Mouse (Mus musculus): ENCODE measurements at regions not wholly inside any gene's neighbourhood (a gene's known extent, or its start where the extent isn't known, plus 50 kb on each side); places are given as distances from the start of the nearest gene placed in this dataset.

DNA sequence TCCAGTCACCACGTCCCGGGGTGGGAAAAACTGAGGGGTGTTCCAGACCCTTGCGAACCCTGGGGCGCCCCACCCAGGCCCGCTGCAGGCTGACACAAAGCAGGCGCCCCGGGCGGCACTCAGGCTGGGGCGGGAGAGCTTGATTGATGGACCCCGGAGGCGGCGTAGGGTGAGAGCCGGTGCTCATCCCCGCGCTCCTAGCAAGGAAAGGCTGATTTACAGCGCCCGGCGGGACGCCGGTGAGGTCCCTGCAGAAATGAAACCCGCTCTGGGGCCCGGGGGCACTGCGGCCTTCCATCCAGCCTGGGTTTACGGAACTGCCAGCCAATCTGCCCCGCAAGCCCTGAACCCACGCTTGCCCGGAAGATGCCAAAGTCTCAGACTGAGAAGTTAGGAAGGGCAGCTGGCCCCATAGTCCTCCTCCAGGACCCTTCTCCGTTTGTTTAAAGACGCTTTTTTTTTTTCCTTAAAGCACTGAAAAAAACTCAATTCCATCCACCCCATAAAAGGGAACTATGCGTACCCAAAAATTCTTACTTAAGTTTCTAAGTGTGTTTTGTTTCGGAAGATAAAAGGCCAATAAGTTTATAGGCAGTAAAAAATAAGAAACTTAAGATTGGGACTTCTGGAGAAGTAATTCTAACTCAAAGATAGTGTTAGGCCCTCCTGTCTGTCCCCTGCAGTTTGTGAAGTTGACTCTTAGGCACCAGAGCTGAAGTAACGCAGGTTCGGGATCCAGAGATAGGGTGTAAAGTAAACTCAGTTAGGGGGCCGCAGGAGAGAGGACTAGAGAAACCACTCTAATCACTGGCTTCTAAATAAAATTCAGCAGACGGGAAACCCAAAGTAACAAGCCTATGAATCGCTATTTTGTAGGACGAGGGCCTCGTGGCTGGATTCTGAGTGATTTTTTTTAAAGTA is 263.4 kb upstream of the Nfe2l3 start:
- no peak for DNase-seq (ENCODE audit: low read depth)

DNA sequence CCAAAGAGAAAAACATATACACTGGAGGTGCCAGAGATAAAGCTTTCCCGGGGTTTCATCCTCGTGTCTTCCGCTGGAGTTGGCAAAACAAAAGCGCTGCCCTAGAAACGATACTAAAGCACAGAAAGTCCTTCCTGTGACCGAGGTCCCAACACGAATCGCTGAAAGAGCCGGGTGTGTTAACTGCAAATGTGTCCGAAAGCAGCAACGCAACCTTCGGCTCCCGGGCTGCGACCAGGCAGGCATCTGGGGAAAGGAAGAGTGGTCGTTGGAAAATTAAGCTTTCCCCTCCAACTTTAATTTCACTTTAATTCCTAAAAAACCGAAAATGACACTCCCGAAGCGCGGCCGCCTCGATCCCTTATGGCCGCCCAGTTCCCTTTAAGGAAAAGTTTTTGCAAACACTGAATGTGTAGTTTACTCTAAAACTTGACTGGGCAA is 262.5 kb upstream of the Nfe2l3 start:
- DNase-seq (ENCODE audit: low read depth) = peak; percentile 74

DNA sequence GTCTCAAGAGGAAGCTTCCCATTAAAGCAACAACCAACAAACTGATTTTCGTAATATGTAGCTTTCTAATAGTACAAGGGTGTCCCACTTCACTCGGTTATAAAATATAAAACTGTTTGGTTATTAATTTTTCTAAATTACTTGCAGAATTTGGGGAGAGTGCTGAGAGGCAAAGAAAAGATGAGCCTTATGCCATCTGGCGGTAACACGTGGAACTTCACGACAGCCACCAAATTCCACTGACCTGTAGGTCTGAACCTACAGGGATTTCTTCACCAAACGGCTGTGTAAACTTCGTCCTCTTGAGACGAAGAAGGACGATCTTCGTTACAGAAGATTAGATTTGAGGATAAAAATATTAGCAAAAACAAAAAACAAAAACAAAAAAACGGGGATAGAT is 262.1 kb upstream of the Nfe2l3 start:
- peak; percentile 93 for DNase-seq (ENCODE audit: low read depth)

DNA sequence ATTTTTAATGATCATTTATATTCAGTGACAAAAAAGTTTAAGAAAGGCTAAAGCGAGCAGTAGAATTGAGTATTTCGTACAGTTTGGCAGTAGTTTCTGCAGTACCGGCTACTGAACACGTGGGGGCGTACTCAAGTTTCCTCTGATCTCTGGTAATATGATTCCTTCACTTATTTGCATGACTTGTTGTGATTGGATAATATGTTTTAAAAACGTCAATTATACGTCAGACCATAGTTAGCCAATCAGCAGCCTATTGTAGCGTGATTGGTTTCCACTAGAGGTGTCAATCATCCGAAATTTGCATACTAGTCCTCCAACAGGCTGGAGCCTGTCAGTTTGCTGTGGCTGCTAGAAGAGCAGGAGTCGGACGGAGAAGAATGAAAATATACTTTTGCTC is 261.6 kb upstream of the Nfe2l3 start:
- DNase-seq (ENCODE audit: low read depth) = peak; percentile 99

DNA sequence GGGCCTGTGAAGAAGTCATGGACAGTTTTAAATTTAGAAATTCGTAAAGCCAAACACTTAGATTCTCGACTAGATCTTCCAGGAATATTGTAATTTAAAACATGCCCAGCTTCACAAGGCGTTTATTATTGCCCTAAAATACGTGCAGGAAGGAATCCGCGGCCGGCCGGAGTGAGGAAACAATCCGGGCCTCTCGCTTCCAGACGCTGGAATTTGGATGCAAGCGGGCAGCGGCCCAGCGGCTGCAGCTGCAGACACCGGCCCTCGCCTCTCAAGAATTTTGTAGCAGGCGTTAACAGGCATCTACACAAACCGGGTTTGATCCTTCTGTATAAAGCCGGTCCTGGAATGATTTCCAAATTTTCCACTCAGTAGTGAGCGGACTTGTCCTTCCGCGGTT is 260.7 kb upstream of the Nfe2l3 start:
- no peak for DNase-seq (ENCODE audit: low read depth)

DNA sequence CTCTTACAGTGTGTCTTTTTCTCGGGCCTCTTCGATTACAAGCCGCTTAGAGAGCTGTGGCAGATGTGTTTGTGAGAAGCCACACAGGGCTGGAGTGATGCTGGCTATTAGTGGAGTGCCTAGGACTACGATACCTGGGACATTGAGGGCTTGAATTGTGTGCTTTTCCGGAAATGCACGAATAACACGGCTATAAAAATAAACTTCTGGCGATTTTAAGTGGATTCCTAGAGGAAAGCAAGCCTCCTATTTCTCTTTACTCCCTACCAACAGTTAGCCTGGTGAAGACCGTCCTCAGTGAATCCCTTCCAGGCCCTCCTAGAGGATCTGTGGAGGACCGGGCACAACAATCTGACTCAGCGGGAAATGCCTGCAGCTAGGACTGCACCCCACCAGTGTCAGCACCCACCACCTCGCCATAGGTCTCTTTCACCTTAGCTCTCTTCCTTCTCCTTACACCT is 260.1 kb upstream of the Nfe2l3 start:
- no peak for DNase-seq (ENCODE audit: low read depth)

DNA sequence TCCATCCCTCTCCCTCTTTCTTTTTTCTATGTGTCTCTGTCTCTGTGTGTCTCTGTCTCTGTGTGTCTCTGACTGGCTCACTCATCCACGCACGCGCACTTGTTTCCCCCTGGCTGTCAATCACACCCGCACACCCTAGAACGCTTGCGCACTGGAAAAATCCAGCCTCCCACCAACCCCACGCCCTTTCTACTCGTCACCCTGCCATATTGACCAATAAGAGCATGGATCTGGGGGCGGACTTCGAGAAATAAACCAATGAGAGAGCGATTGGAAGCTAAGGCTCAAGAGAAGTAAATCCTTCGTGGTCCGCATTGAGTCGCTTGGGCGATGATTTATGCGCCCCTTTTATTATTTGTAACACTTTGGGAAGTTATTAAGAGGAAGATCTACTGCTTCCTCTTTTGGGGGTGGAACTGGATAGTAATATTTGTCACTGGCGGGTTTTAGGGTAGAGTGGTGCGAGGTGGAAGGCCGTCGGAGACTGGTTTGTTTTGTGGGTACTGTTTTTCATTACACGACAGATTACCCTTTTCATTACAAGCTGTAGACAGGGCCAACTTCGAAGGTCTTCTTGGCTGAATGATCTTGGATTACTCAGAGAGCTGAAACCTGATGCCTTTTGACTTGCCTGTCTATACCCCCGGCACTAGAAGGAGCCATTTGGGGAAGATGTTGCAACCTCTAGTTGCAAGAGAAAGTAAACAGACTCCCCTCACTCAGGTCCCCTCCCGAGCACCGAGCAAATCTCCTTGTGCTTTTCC is 259.4 kb upstream of the Nfe2l3 start:
- DNase-seq (ENCODE audit: low read depth) = peak; percentile 51

DNA sequence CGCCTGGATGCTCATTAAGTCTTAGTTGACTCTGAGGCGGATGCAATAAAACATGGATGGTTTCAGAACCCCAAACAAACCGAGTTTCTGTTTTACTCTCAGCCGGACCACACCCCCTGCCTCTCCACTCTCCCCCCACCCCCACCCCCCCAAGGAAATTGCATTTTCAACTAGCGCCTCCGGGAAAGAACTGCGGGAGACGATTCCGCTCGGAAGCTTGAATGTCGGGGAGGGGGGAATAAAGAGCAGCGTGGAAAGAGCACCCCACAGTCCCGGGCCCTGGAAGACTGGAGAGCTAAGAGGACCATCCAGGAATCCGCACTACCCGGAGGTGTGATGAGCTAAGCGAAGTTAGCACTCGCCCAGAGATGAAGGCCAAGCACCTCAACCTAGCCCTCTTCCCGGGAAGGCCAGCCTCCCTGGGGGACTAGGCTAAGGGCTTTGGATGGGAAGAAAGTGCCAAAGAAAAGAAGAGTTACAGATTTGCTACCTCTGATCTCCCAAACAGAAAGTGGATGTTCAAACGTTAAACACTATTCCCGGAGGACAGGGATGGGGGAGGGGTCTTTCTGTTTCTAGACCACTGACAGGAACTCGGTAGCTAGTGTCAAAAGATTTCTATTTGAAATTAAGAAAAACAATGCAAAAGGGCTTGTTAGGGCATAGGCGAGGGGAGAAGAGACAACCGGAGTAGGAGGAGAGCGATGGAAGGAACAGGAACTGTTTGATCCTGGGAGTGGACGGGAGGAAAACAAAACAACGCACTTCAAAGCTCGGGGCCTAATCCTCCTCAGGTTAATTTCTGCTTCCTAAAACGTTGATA is 258.6 kb upstream of the Nfe2l3 start:
- DNase-seq (ENCODE audit: low read depth) = no peak

DNA sequence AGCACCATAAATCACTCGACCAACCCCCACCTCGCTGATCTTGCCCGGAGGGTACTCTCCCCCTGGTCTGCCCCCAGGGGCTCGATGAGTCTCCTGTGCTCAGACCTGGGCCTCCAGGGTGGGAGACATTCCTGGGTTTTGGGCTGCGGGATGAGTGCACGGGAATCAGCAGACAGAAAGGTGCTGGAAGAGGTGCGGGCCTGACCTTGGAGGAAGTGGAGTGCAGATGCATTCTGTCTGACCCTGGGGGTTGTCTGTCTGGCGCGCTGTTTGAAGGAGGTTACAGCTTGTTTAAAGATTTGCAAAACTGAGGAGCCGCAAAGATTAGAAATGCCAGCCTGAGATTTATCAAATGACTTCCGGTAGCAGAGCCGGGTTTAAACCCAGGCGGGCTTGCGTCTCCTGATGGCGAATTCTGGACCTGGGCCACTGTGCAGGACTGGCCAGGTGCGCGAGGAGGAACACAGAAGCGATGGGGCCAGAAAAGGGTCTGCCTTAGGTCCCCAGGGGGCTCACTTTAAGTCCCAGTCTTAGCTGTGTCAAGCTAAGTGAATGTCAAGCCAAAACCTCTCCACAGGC is 257.9 kb upstream of the Nfe2l3 start:
- DNase-seq (ENCODE audit: low read depth) = no peak

DNA sequence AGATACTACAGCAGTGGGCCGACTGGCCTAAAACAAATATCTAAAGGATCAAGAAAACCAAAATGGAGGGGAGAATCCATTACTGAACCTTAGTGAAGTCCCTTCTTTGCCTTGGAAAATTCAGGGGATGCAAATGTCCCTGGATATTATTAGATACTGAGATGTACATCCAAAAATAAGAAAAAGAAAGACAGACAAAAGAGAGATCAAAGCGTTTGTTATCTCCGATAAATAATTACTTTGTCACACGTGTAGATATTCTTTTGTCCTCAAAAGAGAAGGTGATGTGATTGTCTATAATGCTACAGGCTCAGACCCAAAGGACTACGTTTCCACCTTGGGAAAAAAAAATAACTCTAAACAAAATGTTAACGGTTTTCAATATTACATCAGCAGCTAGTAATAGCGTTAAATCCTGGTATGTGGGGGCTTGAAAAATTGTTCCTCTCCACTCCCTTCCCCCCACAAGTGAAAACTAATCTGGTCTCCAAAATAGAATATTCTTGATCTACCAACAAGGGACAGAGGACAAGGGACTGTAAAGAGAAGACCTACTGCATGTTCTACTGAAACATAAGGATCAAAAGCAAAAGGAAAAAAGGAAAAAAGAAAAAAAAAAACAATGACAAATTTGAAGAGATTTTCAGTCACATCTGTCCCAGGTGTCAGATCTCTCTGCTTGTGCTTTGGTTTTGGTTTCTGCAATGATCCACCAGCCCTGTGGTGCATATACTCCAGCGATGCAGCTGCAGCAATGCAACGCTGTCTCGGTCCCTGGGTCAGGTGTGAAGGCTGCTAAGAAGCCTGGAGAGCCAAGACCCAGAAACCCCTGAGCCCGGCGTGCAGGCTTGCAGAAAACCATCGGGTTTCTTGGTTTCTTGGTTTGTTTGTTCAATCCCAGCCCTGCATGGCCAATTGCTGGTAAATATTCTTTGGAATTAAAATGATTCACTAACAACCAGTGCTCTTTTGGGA is 256.6 kb upstream of the Nfe2l3 start:
- DNase-seq (ENCODE audit: low read depth) = no peak

DNA sequence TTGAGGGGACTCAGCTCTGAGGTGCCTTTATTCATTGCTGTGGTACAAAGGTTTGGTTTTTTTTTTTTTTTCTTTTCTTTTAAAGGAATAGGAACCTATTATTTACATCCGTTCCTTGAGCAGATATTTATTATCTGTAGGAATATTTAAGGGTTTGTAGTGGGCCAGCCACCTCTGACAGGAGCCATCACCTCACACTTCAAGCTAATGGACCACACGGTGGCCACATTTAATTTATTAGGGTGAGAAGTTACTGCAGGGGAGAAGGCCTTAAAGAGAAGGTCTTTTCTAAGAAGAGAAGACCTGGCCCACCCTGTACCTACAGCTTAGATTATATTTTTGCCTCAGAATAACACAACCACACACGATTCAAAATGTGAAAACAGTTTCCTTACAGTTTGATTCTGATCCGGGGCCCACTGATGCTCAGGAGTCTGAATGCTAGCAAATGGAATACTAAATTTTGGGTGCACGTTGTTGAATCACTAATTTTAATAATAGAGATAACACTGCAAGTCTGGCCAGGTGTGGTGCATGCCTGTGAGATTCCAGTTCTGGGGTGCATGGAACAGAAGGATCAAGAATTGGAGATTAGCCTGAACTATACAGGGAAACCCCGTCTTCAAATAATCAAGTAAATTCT is 255.6 kb upstream of the Nfe2l3 start:
- DNase-seq (ENCODE audit: low read depth) = no peak

DNA sequence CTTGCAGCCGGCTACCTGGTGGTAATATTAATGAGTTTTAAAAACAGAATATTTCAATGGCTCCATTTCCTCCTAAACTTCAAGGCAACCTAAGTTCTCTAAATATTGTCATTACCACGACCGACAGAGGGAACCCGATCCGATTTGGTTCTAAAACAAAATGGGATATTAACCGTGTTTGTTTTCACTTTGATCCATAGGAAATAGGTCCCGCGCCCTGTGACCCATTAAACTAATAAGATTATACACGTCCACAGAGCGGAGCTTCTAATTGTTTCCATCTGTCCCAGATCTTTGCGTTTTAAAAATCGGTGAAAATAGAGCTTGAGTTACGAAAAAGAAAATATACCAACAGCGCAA is 254.8 kb upstream of the Nfe2l3 start:
- DNase-seq (ENCODE audit: low read depth) = no peak

DNA sequence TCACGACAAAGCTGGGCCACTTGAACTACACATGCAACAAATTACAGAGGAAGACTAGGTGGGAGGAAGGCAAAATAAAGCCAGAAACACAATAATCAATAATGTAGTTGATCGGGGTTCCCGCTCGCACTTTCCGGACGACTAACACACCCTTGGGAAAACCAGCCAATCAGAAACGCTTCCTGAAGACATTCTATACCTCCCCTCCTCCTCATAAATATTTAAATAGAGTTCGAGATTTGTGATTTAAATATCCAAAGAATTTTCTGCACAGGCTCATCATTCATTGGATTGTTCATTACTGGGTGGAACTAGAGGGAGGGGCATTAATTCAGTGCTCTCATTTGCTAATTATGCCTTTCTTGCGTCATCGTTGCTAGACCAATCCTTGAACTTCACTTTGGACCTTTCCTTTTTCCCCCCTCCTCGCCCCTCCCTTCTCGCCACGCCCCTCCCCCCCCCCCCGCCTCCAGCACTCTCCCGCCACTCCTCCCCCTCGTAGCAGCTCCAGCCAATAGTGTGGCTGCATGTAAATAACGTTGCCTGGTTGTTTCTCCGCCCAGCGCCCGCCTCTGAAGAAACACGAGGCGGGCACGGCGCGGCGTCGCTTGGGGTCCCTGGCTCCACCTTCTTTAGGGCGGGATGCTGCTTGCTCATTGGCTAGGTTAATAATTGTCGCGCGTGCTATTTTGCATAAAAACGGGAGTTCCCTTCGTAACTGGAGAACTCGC is 254.2 kb upstream of the Nfe2l3 start:
- DNase-seq (ENCODE audit: low read depth) = peak; percentile 53

DNA sequence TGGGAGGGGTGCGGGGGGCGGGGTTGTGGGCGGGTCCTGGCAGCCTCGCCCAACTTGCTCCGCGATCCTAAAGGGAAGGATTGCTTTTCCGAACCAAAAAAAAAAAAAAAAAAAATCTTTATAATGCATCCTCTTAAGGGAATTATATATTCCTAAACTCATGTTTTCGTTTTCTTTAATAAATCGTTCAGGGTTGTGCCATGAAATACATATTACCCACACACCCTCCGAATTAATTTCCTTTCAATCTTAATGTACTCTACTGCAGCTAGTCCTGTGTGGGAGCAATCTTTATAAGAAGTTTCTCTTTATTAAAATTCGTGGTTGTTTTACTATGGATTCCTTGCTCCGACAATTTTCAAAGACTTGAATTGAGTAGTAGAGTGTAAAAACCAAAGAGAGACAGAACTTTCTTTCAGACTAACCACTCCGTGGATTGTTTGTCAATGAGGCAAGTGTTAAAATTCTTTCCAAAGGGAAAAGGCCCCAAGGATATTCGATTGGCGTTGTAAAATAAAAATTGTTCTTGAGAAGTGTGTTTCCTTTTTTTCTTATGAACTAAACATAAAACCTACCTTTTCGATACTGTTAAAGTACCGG is 253.6 kb upstream of the Nfe2l3 start:
- no peak for DNase-seq (ENCODE audit: low read depth)

DNA sequence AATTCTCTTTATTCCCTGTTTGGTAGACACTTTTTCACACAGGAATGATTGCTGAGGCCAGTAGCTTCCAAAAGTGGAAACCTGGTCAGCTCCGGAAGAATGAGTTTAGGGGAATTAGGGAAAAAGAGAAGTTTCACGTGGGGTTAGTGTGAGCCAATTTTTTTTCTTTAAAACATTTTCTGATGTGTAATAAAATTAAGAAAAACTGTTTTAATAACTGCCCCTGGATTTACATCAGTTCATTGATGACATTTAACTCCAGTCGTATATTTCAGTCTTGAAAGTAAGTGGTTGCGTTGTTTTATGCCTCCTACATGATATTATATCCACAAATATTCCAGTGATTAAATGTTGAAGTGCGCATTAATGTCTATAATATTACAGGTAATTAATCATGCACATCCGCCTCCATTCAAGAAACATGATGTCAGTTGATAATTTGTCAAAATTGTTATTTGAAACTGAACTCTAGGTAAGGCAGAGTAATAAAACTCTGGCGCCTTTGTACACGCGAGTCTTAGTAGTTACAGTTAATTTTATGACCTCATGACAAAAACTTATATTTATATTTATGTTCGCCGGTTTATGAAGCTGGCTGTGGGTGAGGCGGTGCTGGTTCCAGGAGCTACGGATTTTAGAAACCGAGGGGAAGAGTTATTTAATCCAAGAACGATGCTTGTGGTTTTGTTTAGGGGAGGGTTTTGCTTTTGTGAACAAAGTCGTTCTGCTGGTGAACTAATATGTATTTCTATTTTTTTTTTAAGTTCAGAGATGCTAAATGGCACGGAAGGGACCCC is 252.5 kb upstream of the Nfe2l3 start:
- DNase-seq (ENCODE audit: low read depth) = no peak

DNA sequence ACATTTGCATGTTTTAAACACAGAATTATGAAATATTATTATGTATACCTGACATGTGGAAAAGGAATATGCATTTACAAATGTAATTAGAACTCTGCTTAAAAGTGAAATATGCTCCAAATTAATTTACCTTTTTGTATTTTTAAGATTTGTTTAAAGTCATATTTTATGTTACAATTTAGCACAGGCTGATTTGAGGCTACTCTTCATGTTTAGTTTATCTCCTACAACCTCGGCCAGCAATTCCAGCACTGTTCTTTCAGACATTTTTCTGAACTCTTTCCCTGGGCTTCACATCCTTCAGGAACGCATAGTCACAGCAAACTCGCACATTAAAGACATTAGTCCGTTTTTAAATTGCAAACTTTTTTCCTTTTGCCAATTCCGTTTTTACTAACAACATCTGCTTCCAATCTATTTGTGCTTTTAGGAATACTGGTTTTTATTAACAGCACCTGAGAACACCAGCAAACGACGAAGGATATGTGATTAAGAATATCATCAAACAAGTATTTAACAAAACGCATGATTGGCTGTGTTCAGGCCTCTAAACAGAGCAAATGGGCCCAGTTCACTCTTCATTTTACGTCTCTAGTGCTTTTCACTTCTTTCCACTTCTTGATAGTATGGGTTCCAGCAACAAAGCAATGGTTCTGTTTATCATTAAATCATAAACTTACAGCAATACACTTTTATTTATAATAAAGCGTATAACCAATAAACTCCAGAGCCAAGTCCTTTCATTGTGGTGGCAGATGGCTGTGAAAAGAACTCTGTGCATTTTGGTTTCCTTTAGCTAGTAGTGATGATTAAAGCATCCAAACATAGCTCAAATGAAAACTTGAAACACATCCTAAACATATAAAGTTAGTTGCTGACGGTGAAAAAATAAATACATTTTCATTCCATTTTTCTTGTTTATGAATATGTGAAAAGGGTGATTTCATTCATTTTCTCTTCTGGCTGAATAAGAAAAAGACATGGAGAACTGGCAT is 251.3 kb upstream of the Nfe2l3 start:
- DNase-seq (ENCODE audit: low read depth) = no peak

DNA sequence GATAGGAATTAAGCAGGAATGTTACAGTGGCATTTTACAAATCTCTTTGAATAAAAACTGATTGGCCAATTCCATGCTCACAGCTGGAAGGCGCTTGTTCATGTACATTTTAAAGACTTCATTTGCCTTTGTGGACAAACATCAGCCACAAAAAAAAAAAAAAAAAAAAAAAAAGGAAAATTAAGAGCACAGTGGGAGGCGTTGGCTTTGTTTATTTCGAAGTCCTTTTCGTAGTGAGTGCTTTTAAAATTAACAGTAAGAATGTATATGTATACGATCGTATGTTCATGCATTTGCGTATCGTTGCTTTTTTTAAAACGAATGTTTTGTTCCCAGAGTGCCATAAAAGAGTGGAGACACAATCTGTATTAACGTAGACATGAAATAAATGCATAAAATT is 250.6 kb upstream of the Nfe2l3 start:
- no peak for DNase-seq (ENCODE audit: low read depth)
